Mouse (Mus musculus): ENCODE measurements around the gene Sprtn. TPM values are rescaled to one million over a fixed set of nuclear protein-coding genes. Genes with fewer than 3 reads are reported as not detected.

Gene Sprtn
- polyA plus RNA-seq, 1 experiment from 2014 or later, result 9.1 TPM

GRCm38 (mm10) chr8:124914061-124914460 lies 16.4 kb downstream of the Sprtn start:
- no peak overlapping the region for H3K27ac ChIP-seq (ENCODE audit: low read length)

GRCm38 (mm10) chr8:124917741-124918484 lies 20.2 kb downstream of the Sprtn start:
- Histone ChIP-seq H3K27ac (ENCODE audit: low read length) (no peak overlapping the region), H3K27me3 (ENCODE audit: control insufficient read depth, insufficient read depth, low read depth, low read length) (no peaks in the 10 kb centered on the region), H3K4me1 (replicated peaks; ENCODE audit: control insufficient read depth, insufficient read depth, low read length) (peaks cover 16% of the 10 kb centered on the region), H3K4me2 (ENCODE audit: low read depth, low read length) (no peak overlapping the region), H3K4me3 (ENCODE audit: low read length) (no peak overlapping the region), H3K9me3 (ENCODE audit: control insufficient read depth, low read length) (no peaks in the 10 kb centered on the region), H3K36me3 (ENCODE audit: control insufficient read depth, insufficient read depth, low read length) (peaks cover 23% of the 10 kb centered on the region), H3K9ac (ENCODE audit: low read length) (no peak overlapping the region)
- 75% methylated on average over 18 of the region's 18 CpGs for WGBS
- ATAC-seq (ENCODE audit: low read depth), result no peak

More at GRCm38 (mm10) chr8:124914061-124914460, 16.4 kb downstream of the Sprtn start:
- no peaks in the 10 kb centered on the region for H3K4me1 ChIP-seq (replicated peaks; ENCODE audit: control insufficient read depth, insufficient read depth, low read length)
- H3K27me3 ChIP-seq (ENCODE audit: control insufficient read depth, insufficient read depth, low read depth, low read length), result no peaks in the 10 kb centered on the region
- peaks cover 38% of the 10 kb centered on the region for H3K36me3 ChIP-seq (ENCODE audit: control insufficient read depth, insufficient read depth, low read length)
- no peak for ATAC-seq (ENCODE audit: low read depth)
- H3K4me3 ChIP-seq (ENCODE audit: low read length), result no peak overlapping the region
- H3K4me2 ChIP-seq (ENCODE audit: low read depth, low read length), result no peak overlapping the region
- H3K9ac ChIP-seq (ENCODE audit: low read length), result no peak overlapping the region
- WGBS, result 97% methylated on average over 5 of the region's 5 CpGs
- no peaks in the 10 kb centered on the region for H3K9me3 ChIP-seq (ENCODE audit: control insufficient read depth, low read length)

- H3K9me3 ChIP-seq (ENCODE audit: control insufficient read depth, low read length), result no peaks in the 10 kb centered on the region
- H3K4me2 ChIP-seq (ENCODE audit: low read depth, low read length), result peak overlapping the region; percentile 15; the same call in 1 of the 2 replicates
- peak; percentile 40; the same call in 1 of the 2 replicates for ATAC-seq (ENCODE audit: low read depth)
- no peak overlapping the region for H3K4me3 ChIP-seq (ENCODE audit: low read length)
- no peaks in the 10 kb centered on the region for H3K36me3 ChIP-seq (ENCODE audit: control insufficient read depth, insufficient read depth, low read length)
- 39% methylated on average over 18 of the region's 18 CpGs for WGBS
- peaks cover 22% of the 10 kb centered on the region for H3K4me1 ChIP-seq (replicated peaks; ENCODE audit: control insufficient read depth, insufficient read depth, low read length)
- no peak overlapping the region for H3K9ac ChIP-seq (ENCODE audit: low read length)
- H3K27ac ChIP-seq (ENCODE audit: low read length), result peak overlapping the region; percentile 39
- H3K27me3 ChIP-seq (ENCODE audit: control insufficient read depth, insufficient read depth, low read depth, low read length), result no peaks in the 10 kb centered on the region
These were observed 23.9 kb downstream of the Sprtn start for GRCm38 (mm10) chr8:124921369-124922279.

GRCm38 (mm10) chr8:124922490-124923089 lies 24.9 kb downstream of the Sprtn start:
- WGBS, result 72% methylated on average over 11 of the region's 11 CpGs
- no peak for ATAC-seq (ENCODE audit: low read depth)
- H3K27ac ChIP-seq (ENCODE audit: low read length), result peak overlapping the region; percentile 40
- H3K9me3 ChIP-seq (ENCODE audit: control insufficient read depth, low read length), result no peaks in the 10 kb centered on the region
- no peak overlapping the region for H3K4me2 ChIP-seq (ENCODE audit: low read depth, low read length)
- no peaks in the 10 kb centered on the region for H3K27me3 ChIP-seq (ENCODE audit: control insufficient read depth, insufficient read depth, low read depth, low read length)
- no peaks in the 10 kb centered on the region for H3K36me3 ChIP-seq (ENCODE audit: control insufficient read depth, insufficient read depth, low read length)
- no peak overlapping the region for H3K4me3 ChIP-seq (ENCODE audit: low read length)
- H3K9ac ChIP-seq (ENCODE audit: low read length), result no peak overlapping the region
- H3K4me1 ChIP-seq (replicated peaks; ENCODE audit: control insufficient read depth, insufficient read depth, low read length), result peaks cover 24% of the 10 kb centered on the region

- H3K27me3 ChIP-seq (ENCODE audit: control insufficient read depth, insufficient read depth, low read depth, low read length), result no peaks in the 10 kb centered on the region
- no peaks in the 10 kb centered on the region for H3K36me3 ChIP-seq (ENCODE audit: control insufficient read depth, insufficient read depth, low read length)
- ATAC-seq (ENCODE audit: low read depth), result no peak
- H3K4me1 ChIP-seq (replicated peaks; ENCODE audit: control insufficient read depth, insufficient read depth, low read length), result peaks cover 24% of the 10 kb centered on the region
- no peak overlapping the region for H3K4me3 ChIP-seq (ENCODE audit: low read length)
- no peak overlapping the region for H3K9ac ChIP-seq (ENCODE audit: low read length)
- H3K9me3 ChIP-seq (ENCODE audit: control insufficient read depth, low read length), result no peaks in the 10 kb centered on the region
- 84% methylated on average over 15 of the region's 15 CpGs for WGBS
- H3K4me2 ChIP-seq (ENCODE audit: low read depth, low read length), result no peak overlapping the region
- H3K27ac ChIP-seq (ENCODE audit: low read length), result no peak overlapping the region
These were observed 26.4 kb downstream of the Sprtn start for GRCm38 (mm10) chr8:124923971-124924652.

- H3K9ac ChIP-seq (ENCODE audit: low read length), result no peak overlapping the region
- no peak overlapping the region for H3K4me3 ChIP-seq (ENCODE audit: low read length)
- no peaks in the 10 kb centered on the region for H3K27me3 ChIP-seq (ENCODE audit: control insufficient read depth, insufficient read depth, low read depth, low read length)
- H3K27ac ChIP-seq (ENCODE audit: low read length), result 0 out of 2 replicates have a peak overlapping the region, but pooled peaks have one; percentile 14
- no peak overlapping the region for H3K4me2 ChIP-seq (ENCODE audit: low read depth, low read length)
- H3K9me3 ChIP-seq (ENCODE audit: control insufficient read depth, low read length), result no peaks in the 10 kb centered on the region
- ATAC-seq (ENCODE audit: low read depth), result no peak
- H3K4me1 ChIP-seq (replicated peaks; ENCODE audit: control insufficient read depth, insufficient read depth, low read length), result peaks cover 24% of the 10 kb centered on the region
- H3K36me3 ChIP-seq (ENCODE audit: control insufficient read depth, insufficient read depth, low read length), result no peaks in the 10 kb centered on the region
- 56% methylated on average over 14 of the region's 14 CpGs for WGBS
These were observed 28.0 kb downstream of the Sprtn start for GRCm38 (mm10) chr8:124925544-124926266.

GRCm38 (mm10) chr8:124926351-124926771 lies 28.7 kb downstream of the Sprtn start:
- peak; percentile 64 for ATAC-seq (ENCODE audit: low read depth)
- WGBS, result 27% methylated on average over 10 of the region's 10 CpGs
- Histone ChIP-seq H3K9me3 (ENCODE audit: control insufficient read depth, low read length) (no peaks in the 10 kb centered on the region), H3K36me3 (ENCODE audit: control insufficient read depth, insufficient read depth, low read length) (no peaks in the 10 kb centered on the region), H3K4me2 (ENCODE audit: low read depth, low read length) (no peak overlapping the region), H3K27ac (ENCODE audit: low read length) (peak overlapping the region; percentile 50; the same call in 1 of the 2 replicates), H3K4me1 (replicated peaks; ENCODE audit: control insufficient read depth, insufficient read depth, low read length) (peaks cover 24% of the 10 kb centered on the region), H3K9ac (ENCODE audit: low read length) (0 out of 2 replicates have a peak overlapping the region, but pooled peaks have one; percentile 12), H3K4me3 (ENCODE audit: low read length) (no peak overlapping the region), H3K27me3 (ENCODE audit: control insufficient read depth, insufficient read depth, low read depth, low read length) (no peaks in the 10 kb centered on the region)

- Histone ChIP-seq H3K9ac (ENCODE audit: low read length) (no peak overlapping the region), H3K36me3 (ENCODE audit: control insufficient read depth, insufficient read depth, low read length) (no peaks in the 10 kb centered on the region), H3K27ac (ENCODE audit: low read length) (no peak overlapping the region), H3K4me3 (ENCODE audit: low read length) (no peak overlapping the region), H3K4me1 (replicated peaks; ENCODE audit: control insufficient read depth, insufficient read depth, low read length) (peaks cover 9% of the 10 kb centered on the region), H3K9me3 (ENCODE audit: control insufficient read depth, low read length) (no peaks in the 10 kb centered on the region), H3K27me3 (ENCODE audit: control insufficient read depth, insufficient read depth, low read depth, low read length) (no peaks in the 10 kb centered on the region), H3K4me2 (ENCODE audit: low read depth, low read length) (no peak overlapping the region)
- 82% methylated on average over 11 of the region's 11 CpGs for WGBS
- no peak for ATAC-seq (ENCODE audit: low read depth)
These were observed 31.3 kb downstream of the Sprtn start for GRCm38 (mm10) chr8:124929006-124929405.

Data from lung, embryonic 16.5 days (tissue).